Mouse (Mus musculus): ENCODE measurements at regions not wholly inside any gene's neighbourhood (a gene's known extent, or its start where the extent isn't known, plus 50 kb on each side); places are given as distances from the start of the nearest gene placed in this dataset.

- no peaks in the 10 kb centered on the region for H3K27me3 ChIP-seq (ENCODE audit: insufficient read depth, low read length)
- no peak overlapping the region for H3K4me3 ChIP-seq (ENCODE audit: low read length)
- no peaks in the 10 kb centered on the region for H3K4me1 ChIP-seq (ENCODE audit: insufficient read depth, low read length)
- no peak overlapping the region for H3K4me2 ChIP-seq (ENCODE audit: low read depth, low read length)
- 60% methylated on average over 4 of the region's 4 CpGs for WGBS
- no peaks in the 10 kb centered on the region for H3K9me3 ChIP-seq (ENCODE audit: low read length)
- no peak for TF ChIP-seq CTCF (IDR thresholded peaks at IDR 0.05; ENCODE audit: low read depth)
- DNase-seq (ENCODE audit: low spot score) (peak; percentile 21), ATAC-seq (peak; percentile 32; the same call in 1 of the 2 replicates)
- H3K9ac ChIP-seq (replicated peaks; ENCODE audit: low read length), result no peak overlapping the region
- no peaks in the 10 kb centered on the region for H3K36me3 ChIP-seq (ENCODE audit: insufficient read depth, low read length)
- H3K27ac ChIP-seq, result no peak overlapping the region
Measured at GRCm38 (mm10) chr7:74673626-74674295, 119.2 kb upstream of the Slco3a1 start.

GRCm38 (mm10) chr7:74669110-74669509 is 114.5 kb upstream of the Slco3a1 start:
- H3K27ac ChIP-seq, result no peak overlapping the region
- H3K27me3 ChIP-seq (ENCODE audit: insufficient read depth, low read length), result no peaks in the 10 kb centered on the region
- TF ChIP-seq CTCF (IDR thresholded peaks at IDR 0.05; ENCODE audit: low read depth), result no peak
- H3K4me2 ChIP-seq (ENCODE audit: low read depth, low read length), result no peak overlapping the region
- ATAC-seq (no peak), DNase-seq (ENCODE audit: low spot score) (no peak)
- no peaks in the 10 kb centered on the region for H3K36me3 ChIP-seq (ENCODE audit: insufficient read depth, low read length)
- H3K9me3 ChIP-seq (ENCODE audit: low read length), result no peaks in the 10 kb centered on the region
- H3K4me1 ChIP-seq (ENCODE audit: insufficient read depth, low read length), result no peaks in the 10 kb centered on the region
- H3K4me3 ChIP-seq (ENCODE audit: low read length), result no peak overlapping the region
- H3K9ac ChIP-seq (replicated peaks; ENCODE audit: low read length), result no peak overlapping the region

- H3K9me3 ChIP-seq (ENCODE audit: low read length), result no peaks in the 10 kb centered on the region
Measured at GRCm38 (mm10) chr7:74667106-74667505, 112.5 kb upstream of the Slco3a1 start.

GRCm38 (mm10) chr7:74663820-74664219 is 109.2 kb upstream of the Slco3a1 start:
- Histone ChIP-seq H3K4me3 (ENCODE audit: low read length) (no peak overlapping the region), H3K9ac (replicated peaks; ENCODE audit: low read length) (no peak overlapping the region), H3K4me2 (ENCODE audit: low read depth, low read length) (no peak overlapping the region), H3K27ac (no peak overlapping the region), H3K9me3 (ENCODE audit: low read length) (no peaks in the 10 kb centered on the region), H3K27me3 (ENCODE audit: insufficient read depth, low read length) (no peaks in the 10 kb centered on the region), H3K36me3 (ENCODE audit: insufficient read depth, low read length) (no peaks in the 10 kb centered on the region), H3K4me1 (ENCODE audit: insufficient read depth, low read length) (no peaks in the 10 kb centered on the region)
- DNase-seq (ENCODE audit: low spot score) (no peak), ATAC-seq (no peak)
- WGBS, result 91% methylated on average over 1 of the region's 1 CpGs
- TF ChIP-seq CTCF (IDR thresholded peaks at IDR 0.05; ENCODE audit: low read depth), result no peak

More at GRCm38 (mm10) chr7:74667106-74667505, 112.5 kb upstream of the Slco3a1 start:
- H3K36me3 ChIP-seq (ENCODE audit: insufficient read depth, low read length), result no peaks in the 10 kb centered on the region
- H3K9ac ChIP-seq (replicated peaks; ENCODE audit: low read length), result no peak overlapping the region
- H3K4me2 ChIP-seq (ENCODE audit: low read depth, low read length), result no peak overlapping the region
- no peak overlapping the region for H3K4me3 ChIP-seq (ENCODE audit: low read length)
- DNase-seq (ENCODE audit: low spot score) (peak; percentile 7), ATAC-seq (no peak)
- no peaks in the 10 kb centered on the region for H3K4me1 ChIP-seq (ENCODE audit: insufficient read depth, low read length)
- 48% methylated on average over 3 of the region's 3 CpGs for WGBS
- no peak for TF ChIP-seq CTCF (IDR thresholded peaks at IDR 0.05; ENCODE audit: low read depth)
- H3K27ac ChIP-seq, result no peak overlapping the region
- no peaks in the 10 kb centered on the region for H3K27me3 ChIP-seq (ENCODE audit: insufficient read depth, low read length)

GRCm38 (mm10) chr7:74647310-74647709 is 92.7 kb upstream of the Slco3a1 start:
- H3K9me3 ChIP-seq (ENCODE audit: low read length), result no peaks in the 10 kb centered on the region
- H3K36me3 ChIP-seq (ENCODE audit: insufficient read depth, low read length), result no peaks in the 10 kb centered on the region
- no peak overlapping the region for H3K9ac ChIP-seq (replicated peaks; ENCODE audit: low read length)
- no peak overlapping the region for H3K27ac ChIP-seq
- H3K4me3 ChIP-seq (ENCODE audit: low read length), result no peak overlapping the region
- no peak overlapping the region for H3K4me2 ChIP-seq (ENCODE audit: low read depth, low read length)
- DNase-seq (ENCODE audit: low spot score) (no peak), ATAC-seq (no peak)
- 70% methylated on average over 2 of the region's 2 CpGs for WGBS
- H3K27me3 ChIP-seq (ENCODE audit: insufficient read depth, low read length), result no peaks in the 10 kb centered on the region
- no peak for TF ChIP-seq CTCF (IDR thresholded peaks at IDR 0.05; ENCODE audit: low read depth)
- H3K4me1 ChIP-seq (ENCODE audit: insufficient read depth, low read length), result no peaks in the 10 kb centered on the region

- no peak for TF ChIP-seq CTCF (IDR thresholded peaks at IDR 0.05; ENCODE audit: low read depth)
- no peaks in the 10 kb centered on the region for H3K27me3 ChIP-seq (ENCODE audit: insufficient read depth, low read length)
- H3K4me2 ChIP-seq (ENCODE audit: low read depth, low read length), result no peak overlapping the region
- H3K27ac ChIP-seq, result no peak overlapping the region
- H3K4me3 ChIP-seq (ENCODE audit: low read length), result no peak overlapping the region
- DNase-seq (ENCODE audit: low spot score), result no peak
- no peaks in the 10 kb centered on the region for H3K4me1 ChIP-seq (ENCODE audit: insufficient read depth, low read length)
- H3K9ac ChIP-seq (replicated peaks; ENCODE audit: low read length), result no peak overlapping the region
- H3K9me3 ChIP-seq (ENCODE audit: low read length), result no peaks in the 10 kb centered on the region
- no peak for ATAC-seq
- H3K36me3 ChIP-seq (ENCODE audit: insufficient read depth, low read length), result no peaks in the 10 kb centered on the region
- 86% methylated on average over 4 of the region's 4 CpGs for WGBS
Measured at GRCm38 (mm10) chr7:74640171-74640570, 85.6 kb upstream of the Slco3a1 start.

- H3K9me3 ChIP-seq (ENCODE audit: low read length), result no peaks in the 10 kb centered on the region
- no peak overlapping the region for H3K4me2 ChIP-seq (ENCODE audit: low read depth, low read length)
- no peaks in the 10 kb centered on the region for H3K27me3 ChIP-seq (ENCODE audit: insufficient read depth, low read length)
- H3K9ac ChIP-seq (replicated peaks; ENCODE audit: low read length), result no peak overlapping the region
- no peak overlapping the region for H3K27ac ChIP-seq
- H3K4me1 ChIP-seq (ENCODE audit: insufficient read depth, low read length), result no peaks in the 10 kb centered on the region
- no peak for TF ChIP-seq CTCF (IDR thresholded peaks at IDR 0.05; ENCODE audit: low read depth)
- H3K36me3 ChIP-seq (ENCODE audit: insufficient read depth, low read length), result no peaks in the 10 kb centered on the region
- no peak for DNase-seq (ENCODE audit: low spot score)
- H3K4me3 ChIP-seq (ENCODE audit: low read length), result no peak overlapping the region
- ATAC-seq, result no peak
- WGBS, result 88% methylated on average over 8 of the region's 8 CpGs
Measured at GRCm38 (mm10) chr7:74632217-74632616, 77.6 kb upstream of the Slco3a1 start.
